Mouse (Mus musculus) liver, embryonic 14.5 days (tissue): ENCODE measurements around the gene Gm43518.

Experiments
- CTCF ChIP-seq: IDR thresholded peaks from 2 replicates; pipeline ENCODE4 v1.5.1; 2016; ENCODE audit warnings: antibody characterized with exemption, low read depth, control low read depth
- EP300 ChIP-seq: IDR thresholded peaks from 2 replicates; pipeline ENCODE4 v1.6.1; 2016; ENCODE audit warnings: antibody characterized with exemption, low read depth

DNA sequence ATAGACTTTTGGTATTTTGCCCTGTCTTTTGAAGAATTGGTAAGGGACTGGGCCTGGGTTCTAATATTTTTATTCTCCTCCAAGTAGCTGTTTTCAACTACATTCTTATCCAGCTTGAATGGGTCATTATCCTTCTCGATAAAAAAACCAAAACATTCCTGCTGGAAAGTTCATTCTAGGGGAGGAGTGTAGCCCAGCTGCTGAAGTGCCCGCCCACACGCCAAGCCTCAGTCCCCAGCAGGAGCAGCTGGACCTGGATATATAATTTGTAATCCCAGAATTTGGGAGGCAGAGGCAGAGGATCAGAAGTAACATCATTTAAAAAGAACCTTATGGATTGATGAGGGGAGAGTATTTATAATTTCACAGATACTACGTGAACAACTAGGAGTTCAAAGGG lies 19.3 kb downstream of the Gm43518 start:
- TF ChIP-seq EP300 (no peak), CTCF (no peak)
